ENCODE assay signal across 16 mouse cellular contexts in genomic region chr9:61681406-61681805, GRCm38 (mm10).
"Had no signal": no experiment of that assay in that cellular context is flagged by ENCODE, and none has a peak within 500 bp of the region (broad histone marks: within the 10 kb centered on the region; RNA-seq: fewer than 3 reads in every experiment).

No protein-coding gene starts in this region.

- H3K27ac ChIP-seq: layer of hippocampus, adult 2 months; limb, embryonic 12.5 days; liver, embryonic 13.5 days; lung, embryonic 15.5 days; macrophage; midbrain, embryonic 13.5 days; neural tube, embryonic 13.5 days; stomach, embryonic 15.5 days had no signal

- H3K9me3 ChIP-seq: intestine, embryonic 15.5 days; limb, embryonic 12.5 days; liver, embryonic 13.5 days; lung, embryonic 15.5 days; midbrain, embryonic 13.5 days; neural tube, embryonic 13.5 days; stomach, embryonic 15.5 days had no signal

- DNase-seq: kidney, adult 18-20 months; kidney, postnatal 10 days; liver; liver, embryonic 13.5 days; liver, postnatal 0 days; lung, postnatal 14 days; right cerebral cortex, adult 18-20 months; right cerebral cortex, postnatal 25 days had no signal

- H3K4me3 ChIP-seq: intestine, embryonic 15.5 days; layer of hippocampus, adult 2 months; limb, embryonic 12.5 days; liver, embryonic 13.5 days; lung, embryonic 15.5 days; midbrain, embryonic 13.5 days; neural tube, embryonic 13.5 days; stomach, embryonic 15.5 days had no signal

- H3K27me3 ChIP-seq: intestine, embryonic 15.5 days; liver, embryonic 13.5 days; lung, embryonic 15.5 days; stomach, embryonic 15.5 days had no signal

- H3K36me3 ChIP-seq: intestine, embryonic 15.5 days; limb, embryonic 12.5 days; liver, embryonic 13.5 days; lung, embryonic 15.5 days; midbrain, embryonic 13.5 days; neural tube, embryonic 13.5 days; stomach, embryonic 15.5 days had no signal

- H3K4me1 ChIP-seq: stomach, embryonic 15.5 days had no signal

- H3K9ac ChIP-seq: intestine, embryonic 15.5 days; limb, embryonic 12.5 days; liver, embryonic 13.5 days; liver, postnatal 0 days; lung, embryonic 15.5 days; midbrain, embryonic 13.5 days; neural tube, embryonic 13.5 days; stomach, embryonic 15.5 days had no signal
